Mouse (Mus musculus) CH12.LX (cell line): ENCODE data around the gene Tex33.

Source experiments
- BHLHE40 ChIP-seq: IDR thresholded peaks from 2 replicates; pipeline ENCODE4 v1.6.1; 2011; ENCODE audit warnings: mild to moderate bottlenecking, low read depth, low read length, improper control_type of control experiment
- CHD2 ChIP-seq: IDR thresholded peaks from 2 replicates; pipeline ENCODE4 v1.6.1; 2011; ENCODE audit warnings: low read length, improper control_type of control experiment
- CTCF ChIP-seq, 2 experiments: IDR thresholded peaks in 1 of 2; conservative IDR thresholded peaks in 1 of 2; 2 replicates each; pipeline ENCODE4 v1.5.1; 2011 to 2012; ENCODE audit warnings: low read depth in 2 of 2, low read length in 2 of 2, improper control_type of control experiment in 1 of 2, inconsistent platforms in 1 of 2, mild to moderate bottlenecking in 1 of 2, moderate library complexity in 1 of 2
- E2F4 ChIP-seq: IDR thresholded peaks from 2 replicates; pipeline ENCODE4 v1.6.1; 2011; ENCODE audit warnings: low read depth, low read length, improper control_type of control experiment; ENCODE audit not compliant: insufficient replicate concordance
- ELF1 ChIP-seq: IDR thresholded peaks from 2 replicates; pipeline ENCODE4 v1.6.1; 2014; ENCODE audit warnings: low read depth, mild to moderate bottlenecking, inconsistent platforms, low read length, improper control_type of control experiment
- EP300 ChIP-seq: IDR thresholded peaks from 2 replicates; pipeline ENCODE4 v1.6.1; 2011; ENCODE audit warnings: low read length, improper control_type of control experiment
- GABPA ChIP-seq: IDR thresholded peaks from 2 replicates; pipeline ENCODE4 v1.6.1; 2012; ENCODE audit warnings: low read depth, low read length, improper control_type of control experiment, inconsistent platforms; ENCODE audit not compliant: insufficient replicate concordance
- MAFK ChIP-seq: IDR thresholded peaks from 2 replicates; pipeline ENCODE4 v1.6.1; 2011; ENCODE audit warnings: low read length, improper control_type of control experiment; ENCODE audit not compliant: insufficient replicate concordance
- MAX ChIP-seq: IDR thresholded peaks from 2 replicates; pipeline ENCODE4 v1.6.1; 2011; ENCODE audit warnings: low read length, improper control_type of control experiment
- MXI1 ChIP-seq: IDR thresholded peaks from 2 replicates; pipeline ENCODE4 v1.6.1; 2011; ENCODE audit warnings: mild to moderate bottlenecking, low read depth, low read length, improper control_type of control experiment
- POLR2A ChIP-seq: IDR thresholded peaks from 2 replicates; pipeline ENCODE4 v1.6.1; 2011; ENCODE audit warnings: low read depth, mild to moderate bottlenecking, improper control_type of control experiment, low read length
- POLR2AphosphoS2 ChIP-seq: IDR thresholded peaks from 2 replicates; pipeline ENCODE4 v1.6.1; 2011; ENCODE audit warnings: low read depth, low read length, improper control_type of control experiment
- TBP ChIP-seq: conservative IDR thresholded peaks from 2 replicates; pipeline ENCODE4 v1.6.1; 2011; ENCODE audit warnings: low read depth, low read length, improper control_type of control experiment
- ZC3H11A ChIP-seq: IDR thresholded peaks from 2 replicates; pipeline ENCODE4 v1.6.1; 2012; ENCODE audit warnings: low read depth, mild to moderate bottlenecking, inconsistent platforms, low read length, improper control_type of control experiment

DNA sequence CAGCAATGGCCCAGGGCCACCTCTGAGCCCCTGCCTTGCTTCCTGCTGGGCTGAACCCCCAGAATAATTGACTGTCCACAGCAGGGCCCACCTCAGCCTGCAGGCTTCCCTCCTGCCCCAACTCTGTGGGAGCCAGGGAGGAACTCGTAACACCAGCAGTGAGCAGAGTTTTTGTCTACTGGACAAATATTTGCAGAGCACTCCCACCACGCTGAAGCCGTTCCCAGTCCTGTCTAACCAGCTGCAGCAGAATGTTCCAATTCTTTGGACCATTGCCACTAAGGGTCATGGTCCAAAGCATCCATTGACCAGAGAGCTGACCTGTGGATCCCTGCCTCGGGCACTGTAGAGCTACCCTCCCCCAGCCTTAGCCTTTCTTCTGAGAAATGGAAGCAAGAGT is 21.2 kb upstream of the Tex33 start:
- TF ChIP-seq ZC3H11A (no peak), EP300 (no peak), CTCF (conservative IDR thresholded peaks at IDR 0.05 in 1 of 2, IDR thresholded peaks at IDR 0.05 in 1 of 2; ENCODE audit: low read depth in 2 of 2, low read length in 2 of 2) (no peak), BHLHE40 (no peak), GABPA (no peak), POLR2A (no peak), MAFK (no peak), POLR2AphosphoS2 (no peak), ELF1 (no peak), E2F4 (no peak), TBP (no peak), MAX (no peak), CHD2 (no peak), MXI1 (no peak)
